Mouse (Mus musculus): Measurements from ENCODE around the gene Slc24a4. TPM values are rescaled to one million over a fixed set of nuclear protein-coding genes. Genes with fewer than 3 reads are reported as not detected.

Gene Slc24a4
- polyA plus RNA-seq, 1 experiment from 2014 or later = 0.26 TPM

DNA sequence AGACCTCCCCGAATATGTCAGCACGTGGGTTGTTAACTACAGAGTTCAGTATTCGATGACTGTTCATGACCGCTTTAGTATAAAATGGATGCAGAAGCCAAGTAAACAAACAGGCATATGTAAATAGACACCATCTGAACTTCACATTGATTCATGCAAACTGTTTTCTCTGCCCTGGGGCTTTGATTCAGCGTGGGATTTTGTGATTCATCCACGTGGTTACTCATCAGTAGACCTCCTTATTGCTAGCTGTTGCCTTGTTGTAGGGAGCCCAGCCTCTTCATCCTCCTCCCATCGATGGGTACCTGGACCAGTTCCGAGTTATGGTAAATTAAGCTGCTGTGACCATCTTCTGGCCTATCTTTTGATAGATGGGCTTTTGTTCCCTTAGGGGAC, 181.3 kb downstream of the Slc24a4 start:
- Histone ChIP-seq H3K9ac (ENCODE audit: low read length) (no peak overlapping the region), H3K4me1 (ENCODE audit: control insufficient read depth, insufficient read depth, low read length) (no peaks in the 10 kb centered on the region), H3K9me3 (ENCODE audit: control insufficient read depth, low read length) (no peaks in the 10 kb centered on the region), H3K27me3 (ENCODE audit: control insufficient read depth, insufficient read depth, low read length) (no peaks in the 10 kb centered on the region), H3K4me3 (ENCODE audit: low read depth, low read length) (no peak overlapping the region), H3K36me3 (ENCODE audit: control insufficient read depth, insufficient read depth, low read length) (no peaks in the 10 kb centered on the region), H3K27ac (ENCODE audit: low read depth, low read length) (no peak overlapping the region), H3K4me2 (no peak overlapping the region)
- no peak for ATAC-seq (ENCODE audit: low FRiP score)
- WGBS = 91% methylated on average over 8 of the region's 8 CpGs
- DNase-seq (ENCODE audit: low spot score, missing footprints) = no peak

- H3K4me1 ChIP-seq (ENCODE audit: control insufficient read depth, insufficient read depth, low read length) = no peaks in the 10 kb centered on the region
- H3K9me3 ChIP-seq (ENCODE audit: control insufficient read depth, low read length) = no peaks in the 10 kb centered on the region
- H3K27me3 ChIP-seq (ENCODE audit: control insufficient read depth, insufficient read depth, low read length) = no peaks in the 10 kb centered on the region
- WGBS = 83% methylated on average over 3 of the region's 3 CpGs
- H3K4me2 ChIP-seq = no peak overlapping the region
- no peak for ATAC-seq (ENCODE audit: low FRiP score)
- no peaks in the 10 kb centered on the region for H3K36me3 ChIP-seq (ENCODE audit: control insufficient read depth, insufficient read depth, low read length)
- no peak overlapping the region for H3K27ac ChIP-seq (ENCODE audit: low read depth, low read length)
- H3K4me3 ChIP-seq (ENCODE audit: low read depth, low read length) = no peak overlapping the region
- no peak for DNase-seq (ENCODE audit: low spot score, missing footprints)
- H3K9ac ChIP-seq (ENCODE audit: low read length) = no peak overlapping the region
These were observed 181.7 kb downstream of the Slc24a4 start for GRCm38 (mm10) chr12:102310261-102310660.

GRCm38 (mm10) chr12:102311454-102311853, 182.9 kb downstream of the Slc24a4 start:
- WGBS = 86% methylated on average over 5 of the region's 5 CpGs
- ATAC-seq (ENCODE audit: low FRiP score) (no peak), DNase-seq (ENCODE audit: low spot score, missing footprints) (no peak)
- Histone ChIP-seq H3K27me3 (ENCODE audit: control insufficient read depth, insufficient read depth, low read length) (no peaks in the 10 kb centered on the region), H3K27ac (ENCODE audit: low read depth, low read length) (no peak overlapping the region), H3K4me2 (no peak overlapping the region), H3K4me1 (ENCODE audit: control insufficient read depth, insufficient read depth, low read length) (no peaks in the 10 kb centered on the region), H3K9me3 (ENCODE audit: control insufficient read depth, low read length) (no peaks in the 10 kb centered on the region), H3K9ac (ENCODE audit: low read length) (no peak overlapping the region), H3K36me3 (ENCODE audit: control insufficient read depth, insufficient read depth, low read length) (no peaks in the 10 kb centered on the region), H3K4me3 (ENCODE audit: low read depth, low read length) (no peak overlapping the region)

Other genes starting within 250 kb of the Slc24a4 start
- gene Trip11, start 215.5 kb upstream of the Slc24a4 start, polyA plus RNA-seq (2014; fragmentation: Nextera tagmentation; extraction: Ambion mirVana) = 11.0 and 13.9 TPM in 2 replicates
- gene Atxn3, start 170.5 kb upstream of the Slc24a4 start, polyA plus RNA-seq (2014; fragmentation: Nextera tagmentation; extraction: Ambion mirVana) = 17.7 and 19.2 TPM in 2 replicates
- 45.4 and 49.9 TPM in 2 replicates for gene Cpsf2, start 152.7 kb upstream of the Slc24a4 start, polyA plus RNA-seq (2014; fragmentation: Nextera tagmentation; extraction: Ambion mirVana)
- gene Rin3, start 154.3 kb downstream of the Slc24a4 start, polyA plus RNA-seq (2014; fragmentation: Nextera tagmentation; extraction: Ambion mirVana) = 3.3 and 4.8 TPM in 2 replicates